Mouse (Mus musculus) thymus, adult 2 months (tissue): Measurements from ENCODE around the gene Ppbp.

Experiments
- CTCF ChIP-seq: fragments of 200-500 bp; IDR thresholded peaks from 2 replicates; pipeline ENCODE4 v1.5.1; 2012; ENCODE audit warnings: mild to moderate bottlenecking, control low read depth, low read length, moderate library complexity, borderline replicate concordance; ENCODE audit not compliant: control insufficient read depth, poor library complexity, insufficient read depth; ENCODE audit errors: extremely low read depth
- POLR2A ChIP-seq: fragments of 200-500 bp; IDR thresholded peaks from 2 replicates; pipeline ENCODE4 v1.6.1; 2012; ENCODE audit warnings: mild to moderate bottlenecking, low read length, control low read depth, moderate library complexity; ENCODE audit not compliant: control insufficient read depth, poor library complexity, insufficient read depth; ENCODE audit errors: extremely low read depth

GRCm38 (mm10) chr5:90760844-90761243 lies 7.5 kb upstream of the Ppbp start:
- TF ChIP-seq CTCF (no peak), POLR2A (no peak)
